Mouse (Mus musculus) heart, postnatal 0 days (tissue): ENCODE results near the gene Hspd1.
"Not testable (repeated sequence)": the region's sequence is repeated elsewhere in the genome, so short reads cannot be mapped to it uniquely, and the experiment has no call there.

ENCODE experiments used
- CTCF ChIP-seq: IDR thresholded peaks from 2 replicates; pipeline ENCODE4 v1.5.1; 2016; ENCODE audit warnings: antibody characterized with exemption, control low read depth, low read depth
- EP300 ChIP-seq: IDR thresholded peaks from 2 replicates; pipeline ENCODE4 v1.6.1; 2016; ENCODE audit warnings: antibody characterized with exemption, low read depth

- not testable (repeated sequence) for TF ChIP-seq CTCF, EP300
These were observed 36.1 kb upstream of the Hspd1 start for GRCm38 (mm10) chr1:55124136-55124535.
